Mouse (Mus musculus) cortical plate, adult 2 months (tissue): ENCODE data around the gene Sun1.

ENCODE experiments used
- CTCF ChIP-seq: fragments of 200-500 bp; IDR thresholded peaks from 2 replicates; pipeline ENCODE4 v1.5.1; 2011; ENCODE audit warnings: mild to moderate bottlenecking, control low read depth, low read length; ENCODE audit not compliant: insufficient read depth; ENCODE audit errors: extremely low read depth
- POLR2A ChIP-seq: fragments of 200-500 bp; IDR thresholded peaks from 2 replicates; pipeline ENCODE4 v1.6.1; 2011; ENCODE audit warnings: mild to moderate bottlenecking, low read length, control low read depth; ENCODE audit not compliant: insufficient read depth; ENCODE audit errors: extremely low read depth

- no peak for TF ChIP-seq CTCF
- TF ChIP-seq POLR2A = no peak
Observed at GRCm38 (mm10) chr5:139209685-139210026, 9.2 kb downstream of the Sun1 start.
